Mouse (Mus musculus): ENCODE results near the gene Itpr3.

DNA sequence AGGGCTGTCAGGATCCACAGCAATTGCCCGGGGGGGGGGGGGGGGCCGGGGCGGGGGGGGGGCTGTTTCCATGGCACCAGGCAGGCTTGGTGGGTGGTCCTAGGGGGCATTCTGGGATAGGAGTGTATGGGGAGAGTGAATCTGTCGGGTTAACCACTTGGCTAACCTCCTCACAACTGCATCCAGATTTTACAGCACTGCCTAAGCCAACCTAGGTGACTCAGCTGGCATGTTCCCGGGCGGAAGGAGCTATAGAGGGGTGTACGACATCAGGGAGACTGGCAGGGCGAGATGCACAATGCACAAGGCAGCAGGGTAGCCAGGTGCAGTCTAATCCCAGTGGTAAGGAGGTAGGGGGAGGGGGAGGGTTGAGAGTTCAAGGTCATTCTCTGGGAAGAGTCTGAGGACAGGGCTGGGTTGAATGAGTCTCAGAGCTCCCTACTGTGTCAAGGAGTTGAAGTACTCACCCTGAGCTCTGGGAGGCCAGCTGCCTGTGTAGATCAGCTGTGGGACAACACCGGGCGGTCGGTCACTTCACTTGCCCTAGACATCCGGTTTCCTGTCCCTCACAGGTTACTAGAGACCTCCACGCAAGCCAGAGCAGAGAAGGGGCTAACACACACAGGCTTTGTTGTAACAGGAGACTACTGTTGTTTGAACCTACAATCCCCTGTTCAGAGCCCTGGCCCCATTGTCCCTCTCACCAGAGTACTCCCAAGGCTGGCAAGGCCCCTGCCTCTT, 15.9 kb upstream of the Itpr3 start:
- TF ChIP-seq CTCF (IDR thresholded peaks at IDR 0.05; ENCODE audit: insufficient read depth, low read length) (no peak), POLR2A (IDR thresholded peaks at IDR 0.05; ENCODE audit: borderline replicate concordance, extremely low read depth, low read depth, low read length) (no peak)

Measured in lung, adult 2 months (tissue).